Mouse (Mus musculus) duodenum, adult 2 months (tissue): ENCODE results near the gene Snap47. TPM values are rescaled to one million over a fixed set of nuclear protein-coding genes. Genes with fewer than 3 reads are reported as not detected.

Experiments used
- polyA plus RNA-seq: library from polyadenylated mRNA; depleted of rRNA; stranded (reverse); fragments of >200 nt; gene quantifications from 2 replicates; pipeline ENCODE4 v1.2.3, GENCODE M21; 2012; ENCODE audit warnings: low replicate concordance; rRNA removed

Snap47 gene
- polyA plus RNA-seq, result 11.9 and 12.5 TPM in 2 replicates

DNA sequence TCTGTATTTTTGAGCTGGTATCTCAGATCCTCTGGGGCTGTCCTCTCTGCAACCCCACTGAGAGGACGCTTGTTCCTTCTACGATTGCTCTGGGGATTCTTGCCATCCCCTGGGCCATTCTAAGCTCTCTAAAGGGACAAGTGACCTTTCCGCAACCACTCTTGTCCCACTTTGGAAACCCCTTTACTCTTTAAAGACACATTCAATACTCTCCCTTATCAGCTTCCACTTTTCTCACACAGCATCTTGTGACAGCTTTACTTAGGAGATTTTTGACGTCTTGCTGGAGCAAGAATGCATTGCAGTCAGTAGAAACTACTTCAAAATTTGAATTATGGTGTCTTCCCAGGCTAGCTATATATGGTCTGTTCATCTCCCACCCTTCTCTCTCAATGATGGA, at the start of gene Snap47:
Snap47 (minus strand) TSS at position 101 of the 400 bp plus-strand sequence.

DNA sequence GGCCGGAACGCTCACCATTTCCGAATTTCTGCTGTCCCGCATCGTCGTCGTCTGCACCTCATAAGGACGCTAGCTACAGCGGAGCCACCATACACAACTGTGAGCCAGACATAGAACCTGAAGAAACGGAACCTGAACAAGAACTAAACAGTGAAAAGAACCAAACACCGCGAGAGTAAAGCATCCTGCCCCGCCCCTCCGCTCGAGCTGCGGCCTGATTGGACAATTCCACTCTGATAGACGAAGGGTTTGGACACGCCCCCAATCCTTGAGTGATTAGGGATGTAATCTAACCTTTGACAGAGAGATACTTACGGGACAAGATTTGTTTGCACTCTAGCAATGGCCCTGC, 21.3 kb upstream of the Snap47 start, which contains the start of gene Zfp867:
Zfp867 (minus strand) TSS at position 149 of the 352 bp plus-strand sequence.

DNA sequence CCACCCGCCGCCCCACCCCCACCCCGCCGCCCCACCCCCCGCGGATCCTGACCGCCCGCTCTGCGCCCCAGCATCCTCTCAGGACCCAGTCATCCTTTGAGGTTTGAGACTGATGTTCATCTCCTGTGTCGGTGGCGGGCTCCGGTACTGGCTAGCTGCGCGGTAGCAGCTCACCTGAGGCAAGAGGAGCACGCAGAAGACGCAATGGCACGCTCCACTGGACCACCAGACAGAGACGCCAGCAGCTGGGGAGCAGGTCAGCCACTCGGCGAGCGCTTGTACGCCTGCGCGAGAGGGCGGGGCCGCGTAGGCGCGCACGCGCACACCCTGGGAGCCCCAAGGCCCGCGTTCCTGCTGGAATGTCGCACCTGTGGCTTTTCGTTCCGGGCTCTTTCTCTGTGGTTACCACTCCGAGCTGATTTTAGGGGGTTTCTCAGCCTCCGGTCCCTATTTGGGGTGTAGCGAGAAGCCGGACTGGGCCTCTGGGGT, 1.2 kb downstream of the Snap47 start, which contains the start of gene Jmjd4:
Jmjd4 (plus strand) TSS at position 305 of the 489 bp plus-strand sequence.

DNA sequence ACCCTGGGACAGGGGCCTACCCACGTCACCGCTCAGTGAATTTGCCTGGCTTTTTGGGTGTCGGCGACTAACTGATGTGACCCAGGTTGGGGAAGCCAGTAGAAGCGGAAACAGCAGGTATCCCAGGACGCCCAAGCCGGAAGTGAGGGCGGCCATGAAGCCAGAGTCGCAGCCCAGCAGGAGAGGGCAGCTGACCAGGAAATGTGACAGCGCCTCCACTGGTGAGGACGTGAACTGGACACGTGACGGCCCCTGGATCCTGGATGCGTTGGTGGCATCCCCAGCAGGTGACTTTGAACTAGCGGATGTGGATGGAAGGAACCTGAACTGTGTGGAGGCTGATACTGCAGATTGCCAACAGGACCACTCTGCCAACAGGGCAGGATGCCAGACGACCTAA, 75.5 kb downstream of the Snap47 start, which contains the start of gene Prss38:
Prss38 (minus strand) TSS at position 183 of the 400 bp plus-strand sequence.

Other genes starting within 250 kb of the Snap47 start
- 47.1 and 64.4 TPM in 2 replicates for gene Mrpl55, start 248.7 kb downstream of the Snap47 start, polyA plus RNA-seq
- gene 2310033P09Rik, start 242.9 kb downstream of the Snap47 start, polyA plus RNA-seq, result 9.3 and 15.0 TPM in 2 replicates
- gene Arf1, start 222.9 kb downstream of the Snap47 start, polyA plus RNA-seq, result 533 and 842 TPM in 2 replicates
- gene Wnt3a, start 160.4 kb downstream of the Snap47 start, polyA plus RNA-seq, result not detected in 2 replicates
- gene Wnt9a, start 144.3 kb downstream of the Snap47 start, polyA plus RNA-seq, result 1.3 and 1.6 TPM in 2 replicates
- not detected in 2 replicates for gene Prss38, start 75.5 kb downstream of the Snap47 start, polyA plus RNA-seq
- 1.6 and 2.4 TPM in 2 replicates for gene Jmjd4, start 1.1 kb downstream of the Snap47 start, polyA plus RNA-seq
- gene Zfp867, start 21.3 kb upstream of the Snap47 start, polyA plus RNA-seq, result 0.04 TPM in 1 of 2 replicates, not detected in the other
- 3.0 and 5.9 TPM in 2 replicates for gene Zkscan17, start 75.6 kb upstream of the Snap47 start, polyA plus RNA-seq
- 0.06 and 0.09 TPM in 2 replicates for gene Nlrp3, start 90.4 kb upstream of the Snap47 start, polyA plus RNA-seq
- gene Olfr222, start 125.0 kb upstream of the Snap47 start, polyA plus RNA-seq, result not detected in 2 replicates
- gene Olfr223, start 142.1 kb upstream of the Snap47 start, polyA plus RNA-seq, result not detected in 2 replicates
- gene Mprip, start 210.1 kb upstream of the Snap47 start, polyA plus RNA-seq, result 56.8 and 63.8 TPM in 2 replicates